Mouse (Mus musculus): ENCODE results near the gene Gm11992.

GRCm38 (mm10) chr11:9057711-9058110, 9.3 kb downstream of the Gm11992 start:
- TF ChIP-seq CTCF (conservative IDR thresholded peaks at IDR 0.05; ENCODE audit: low read length), result no peak
- TF ChIP-seq NANOG (IDR thresholded peaks at IDR 0.05; ENCODE audit: borderline replicate concordance, low read length), result no peak
- no peak for TF ChIP-seq POU5F1 (IDR thresholded peaks at IDR 0.05; ENCODE audit: borderline replicate concordance, low read length)

All from E14TG2a.4 (cell line).